Mouse (Mus musculus) thymus, adult 2 months (tissue): ENCODE data around the gene Coasy.

Experiments used
- CTCF ChIP-seq: fragments of 200-500 bp; IDR thresholded peaks from 2 replicates; pipeline ENCODE4 v1.5.1; 2012; ENCODE audit warnings: mild to moderate bottlenecking, control low read depth, low read length, moderate library complexity, borderline replicate concordance; ENCODE audit not compliant: control insufficient read depth, poor library complexity, insufficient read depth; ENCODE audit errors: extremely low read depth
- POLR2A ChIP-seq: fragments of 200-500 bp; IDR thresholded peaks from 2 replicates; pipeline ENCODE4 v1.6.1; 2012; ENCODE audit warnings: mild to moderate bottlenecking, low read length, control low read depth, moderate library complexity; ENCODE audit not compliant: control insufficient read depth, poor library complexity, insufficient read depth; ENCODE audit errors: extremely low read depth

DNA sequence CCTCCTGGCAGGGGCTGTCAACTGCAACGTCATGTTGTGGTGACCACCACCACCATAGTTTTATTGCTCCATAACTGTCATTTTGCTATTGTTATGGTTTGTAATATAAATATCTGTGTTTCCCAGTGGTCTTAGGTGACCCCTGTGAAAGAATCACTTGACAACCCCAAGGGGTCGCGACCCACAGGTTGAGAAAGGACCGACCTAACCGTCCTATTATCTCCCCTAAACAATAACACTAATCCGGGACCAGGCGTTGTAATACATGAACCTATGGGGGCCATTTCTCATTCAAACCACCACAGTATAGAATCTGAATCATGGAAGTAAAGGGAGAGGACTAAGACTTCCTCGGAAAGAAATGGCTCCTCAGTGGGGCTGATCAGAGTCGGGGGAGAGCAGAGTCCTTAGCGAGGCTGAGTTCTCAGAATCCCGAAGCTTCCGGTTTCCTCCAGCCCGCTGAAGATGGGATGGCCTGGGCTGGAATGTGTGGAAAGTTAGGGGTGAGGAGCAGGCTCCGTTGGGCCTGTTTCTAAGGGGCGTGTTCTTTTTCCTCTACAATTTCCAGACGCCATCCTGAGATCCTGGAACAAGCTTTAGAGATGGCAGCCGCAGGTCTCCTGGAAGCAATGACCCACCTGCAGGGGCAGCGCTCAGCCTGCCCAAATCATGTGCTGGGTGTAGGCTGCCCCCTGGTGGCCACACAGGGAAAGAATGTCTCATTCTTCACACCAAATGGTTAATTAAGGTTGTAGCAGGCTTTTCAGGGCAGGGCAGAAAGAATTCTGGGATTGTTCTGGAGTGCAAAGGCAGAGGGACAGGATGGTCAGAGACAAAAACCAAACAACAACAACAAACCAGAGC, 15.6 kb upstream of the Coasy start:
- TF ChIP-seq POLR2A (no peak), CTCF (peak; percentile 94)
